Mouse (Mus musculus) adrenal gland, postnatal 25 days (tissue): ENCODE measurements around the gene Krt80. TPM values are rescaled to one million over a fixed set of nuclear protein-coding genes. Genes with fewer than 3 reads are reported as not detected.

ENCODE experiments used
- DNase-seq: peaks from one replicate; pipeline ENCODE4 v3.0.0; 2021; ENCODE audit warnings: mixed read lengths
- long read RNA-seq: library from polyadenylated mRNA; stranded (forward); transcript quantifications from one replicate; pipeline ENCODE4 v2.0.0, GENCODE M21; 2021
- total RNA-seq: library from RNA; stranded (reverse); gene quantifications from 2 replicates; pipeline ENCODE4 v1.2.3, GENCODE M21; 2021

Krt80 gene
- total RNA-seq, result 1.0 and 1.3 TPM in 2 replicates
- long read RNA-seq, result 0 reads

- DNase-seq, result peak; percentile 93
Observed at GRCm38 (mm10) chr15:101370101-101370911, at the start of gene Krt80. Gene Krt80, minus strand, starts transcription at chr15:101370162.

- no peak for DNase-seq
Observed at GRCm38 (mm10) chr15:101418950-101419349, 49.0 kb upstream of the Krt80 start.

- DNase-seq, result no peak
Observed at GRCm38 (mm10) chr15:101414807-101415565, 45.0 kb upstream of the Krt80 start.

GRCm38 (mm10) chr15:101413916-101414635 lies 44.1 kb upstream of the Krt80 start:
- no peak for DNase-seq

- DNase-seq, result no peak
Observed at GRCm38 (mm10) chr15:101412188-101412587, 42.2 kb upstream of the Krt80 start.

- no peak for DNase-seq
Observed at GRCm38 (mm10) chr15:101410775-101411174, 40.8 kb upstream of the Krt80 start, which contains the start of gene Krt7. Gene Krt7, plus strand, starts transcription at chr15:101411043.

GRCm38 (mm10) chr15:101398269-101398668 lies 28.3 kb upstream of the Krt80 start:
- no peak for DNase-seq

- DNase-seq, result no peak
Observed at GRCm38 (mm10) chr15:101397683-101398082, 27.7 kb upstream of the Krt80 start.

- no peak for DNase-seq
Observed at GRCm38 (mm10) chr15:101396921-101397320, 27.0 kb upstream of the Krt80 start.

GRCm38 (mm10) chr15:101396466-101396865 lies 26.5 kb upstream of the Krt80 start:
- no peak for DNase-seq

GRCm38 (mm10) chr15:101394908-101395307 lies 24.9 kb upstream of the Krt80 start:
- DNase-seq, result no peak

- DNase-seq, result no peak
Observed at GRCm38 (mm10) chr15:101392251-101392650, 22.3 kb upstream of the Krt80 start.

GRCm38 (mm10) chr15:101390203-101390602 lies 20.2 kb upstream of the Krt80 start:
- no peak for DNase-seq

GRCm38 (mm10) chr15:101388034-101388541 lies 18.1 kb upstream of the Krt80 start:
- DNase-seq, result no peak

GRCm38 (mm10) chr15:101387176-101387575 lies 17.2 kb upstream of the Krt80 start:
- DNase-seq, result no peak

- no peak for DNase-seq
Observed at GRCm38 (mm10) chr15:101385064-101385463, 15.1 kb upstream of the Krt80 start.

- no peak for DNase-seq
Observed at GRCm38 (mm10) chr15:101384610-101385009, 14.6 kb upstream of the Krt80 start.

GRCm38 (mm10) chr15:101382811-101383210 lies 12.8 kb upstream of the Krt80 start:
- no peak for DNase-seq

GRCm38 (mm10) chr15:101381758-101382157 lies 11.8 kb upstream of the Krt80 start:
- no peak for DNase-seq

GRCm38 (mm10) chr15:101378646-101379045 lies 8.7 kb upstream of the Krt80 start:
- DNase-seq, result no peak

GRCm38 (mm10) chr15:101376776-101377061 lies 6.8 kb upstream of the Krt80 start:
- no peak for DNase-seq

GRCm38 (mm10) chr15:101375956-101376775 lies 6.2 kb upstream of the Krt80 start:
- DNase-seq, result no peak
